Comparison of ENCODE assay signal across 12 mouse cellular contexts in genomic region chr15:99008801-99009241, GRCm38 (mm10). TPM values are rescaled to one million over a fixed set of nuclear protein-coding genes. Genes with fewer than 3 reads are reported as not detected.
A peak's percentile ranks its signal among the peaks of the same experiment; 100 is the strongest.
DNase-seq lines count a peak whose midpoint lies in the region; ATAC-seq lines count a peak whose summit lies in the region.
"Had no signal": no experiment of that assay in that cellular context is flagged by ENCODE, and none has a peak within 500 bp of the region (broad histone marks: within the 10 kb centered on the region; RNA-seq: fewer than 3 reads in every experiment).

No protein-coding gene starts in this region.

- H3K27ac ChIP-seq in heart, embryonic 15.5 days = peak overlapping the region; percentile 65
- no peak overlapping the region for H3K27ac ChIP-seq in neural tube, embryonic 15.5 days (replicated peaks)
- H3K27ac ChIP-seq: lung, embryonic 15.5 days had no signal

- H3K4me2 ChIP-seq in heart, embryonic 15.5 days = no peak overlapping the region
- no peak overlapping the region for H3K4me2 ChIP-seq in neural tube, embryonic 15.5 days
- H3K4me2 ChIP-seq: lung, embryonic 15.5 days had no signal

- peaks cover 5% of the 10 kb centered on the region; the same call in 1 of the 2 replicates for H3K4me1 ChIP-seq in heart, embryonic 15.5 days (replicated peaks)
- H3K4me1 ChIP-seq in neural tube, embryonic 15.5 days = 0 out of 2 replicates have a peak, but pooled peaks cover 3% of the 10 kb centered on the region
- H3K4me1 ChIP-seq: lung, embryonic 15.5 days had no signal

- WGBS in heart, embryonic 15.5 days = 20% methylated on average over 6 of the region's 6 CpGs
- 60% methylated on average over 6 of the region's 6 CpGs for WGBS in neural tube, embryonic 15.5 days

- no peak overlapping the region for H3K4me3 ChIP-seq in heart, embryonic 15.5 days
- no peak overlapping the region for H3K4me3 ChIP-seq in neural tube, embryonic 15.5 days (replicated peaks)
- H3K4me3 ChIP-seq: lung, embryonic 15.5 days had no signal

- H3K27me3 ChIP-seq in heart, embryonic 15.5 days = no peaks in the 10 kb centered on the region
- H3K27me3 ChIP-seq in neural tube, embryonic 15.5 days (replicated peaks) = no peaks in the 10 kb centered on the region

- no peak for DNase-seq in heart, postnatal 25 days (ENCODE audit: low spot score)
- peak; percentile 89 for DNase-seq in CD4-positive helper T cell, adult 2 months (ENCODE audit: low read depth, low spot score)
- no peak for DNase-seq in layer of hippocampus, adult 9-11 months
- DNase-seq in urinary bladder, postnatal 4 days (ENCODE audit: low spot score in 2 of 2) = no peak
- DNase-seq: gastrocnemius, postnatal 36 days had no signal

- intact Hi-C loops in heart, postnatal 25 days (cut with DNase I) = loop anchor here (10.0 kb wide), 1 partner anchor 666 kb away; the partner anchor contains the start of gene Asic1

- H3K9me3 ChIP-seq in heart, embryonic 15.5 days (replicated peaks) = no peaks in the 10 kb centered on the region
- H3K9me3 ChIP-seq in neural tube, embryonic 15.5 days (replicated peaks) = no peaks in the 10 kb centered on the region
- H3K9me3 ChIP-seq: lung, embryonic 15.5 days had no signal

- ATAC-seq in heart, embryonic 15.5 days (replicated peaks; ENCODE audit: insufficient number of reproducible peaks, insufficient read depth, low FRiP score, low read depth) = peak; percentile 22; the same call in 1 of the 2 replicates
- peak; percentile 90 for ATAC-seq in common myeloid progenitor, adult 5-6 weeks (replicated peaks; ENCODE audit: low read depth, poor library complexity, severe bottlenecking)
- ATAC-seq in monocyte, adult 5-6 weeks (replicated peaks; ENCODE audit: insufficient number of reproducible peaks, low FRiP score, low TSS enrichment, poor library complexity, severe bottlenecking) = peak; percentile 69
- no peak for ATAC-seq in neural tube, embryonic 15.5 days (ENCODE audit: low FRiP score)

- no peaks in the 10 kb centered on the region for H3K36me3 ChIP-seq in heart, embryonic 15.5 days
- H3K36me3 ChIP-seq in neural tube, embryonic 15.5 days = no peaks in the 10 kb centered on the region
- H3K36me3 ChIP-seq: lung, embryonic 15.5 days had no signal

- no peak overlapping the region for H3K9ac ChIP-seq in heart, embryonic 15.5 days
- no peak overlapping the region for H3K9ac ChIP-seq in neural tube, embryonic 15.5 days (replicated peaks)
- H3K9ac ChIP-seq: lung, embryonic 15.5 days had no signal

RNA-seq across cellular contexts. Expression of gene Tuba1c, which starts 20.9 kb away (rescaled TPM):
- 117 and 139 TPM in 2 replicates for polyA plus RNA-seq in heart, embryonic 15.5 days (2015; fragmentation: Nextera tagmentation; extraction: Ambion mirVana)
- 10 to 100 TPM; 33.5 to 33.7 TPM for total RNA-seq in heart, postnatal 25 days (2021)
- total RNA-seq in common myeloid progenitor, adult 5-6 weeks (2017) = 41.0 and 61.3 TPM in 2 replicates
- 104 to 150 TPM (median 116 TPM) in 3 replicates for total RNA-seq in monocyte, adult 5-6 weeks (2017)
- 12.4 and 52.6 TPM in 2 replicates for polyA plus RNA-seq in neural tube, embryonic 15.5 days (2015; fragmentation: Nextera tagmentation; extraction: Ambion mirVana)

RNA-seq across cellular contexts. Expression of gene Prph, which starts 46.2 kb away (rescaled TPM):
- 1.1 and 12.9 TPM in 2 replicates for polyA plus RNA-seq in heart, embryonic 15.5 days (2015; fragmentation: Nextera tagmentation; extraction: Ambion mirVana)
- under 1 TPM; 0.14 to 0.42 TPM for total RNA-seq in heart, postnatal 25 days (2021)
- total RNA-seq in common myeloid progenitor, adult 5-6 weeks (2017) = not detected in 2 replicates
- 1.1 TPM in 1 of 3 replicates, not detected in the others for total RNA-seq in monocyte, adult 5-6 weeks (2017)
- 185 and 209 TPM in 2 replicates for polyA plus RNA-seq in neural tube, embryonic 15.5 days (2015; fragmentation: Nextera tagmentation; extraction: Ambion mirVana)
- total RNA-seq: MEL had no signal

RNA-seq across cellular contexts. Expression of gene Tuba1a, which starts 55.3 kb away (rescaled TPM):
- polyA plus RNA-seq in heart, embryonic 15.5 days (2015; fragmentation: Nextera tagmentation; extraction: Ambion mirVana) = 719 and 906 TPM in 2 replicates
- total RNA-seq in heart, postnatal 25 days (2021) = 100 to 1,000 TPM in 1 of 2 experiments, 10 to 100 TPM in 1; 99.4 to 105 TPM
- 25.4 and 32.0 TPM in 2 replicates for total RNA-seq in common myeloid progenitor, adult 5-6 weeks (2017)
- total RNA-seq in monocyte, adult 5-6 weeks (2017) = 79.8 to 96.7 TPM (median 88.2 TPM) in 3 replicates
- 10,639 and 13,509 TPM in 2 replicates for polyA plus RNA-seq in neural tube, embryonic 15.5 days (2015; fragmentation: Nextera tagmentation; extraction: Ambion mirVana)

RNA-seq across cellular contexts. Expression of gene Gm49450, which starts 55.5 kb away (rescaled TPM):
- polyA plus RNA-seq in heart, embryonic 15.5 days (2015; fragmentation: Nextera tagmentation; extraction: Ambion mirVana) = not detected in 2 replicates
- not detected for total RNA-seq in heart, postnatal 25 days (2021)
- 1.9 and 18.7 TPM in 2 replicates for total RNA-seq in common myeloid progenitor, adult 5-6 weeks (2017)
- total RNA-seq in monocyte, adult 5-6 weeks (2017) = 12.2 to 56.4 TPM in 2 of 3 replicates, not detected in the other
- not detected in 2 replicates for polyA plus RNA-seq in neural tube, embryonic 15.5 days (2015; fragmentation: Nextera tagmentation; extraction: Ambion mirVana)
- total RNA-seq: gastrocnemius, postnatal 36 days; layer of hippocampus, adult 8-10 months; MEL had no signal
- polyA plus RNA-seq: lung, embryonic 15.5 days had no signal
